Mouse (Mus musculus) ES-Bruce4 (cell line): Measurements from ENCODE around the gene Lyst.

Experiments used
- CTCF ChIP-seq: IDR thresholded peaks from one replicate; pipeline ENCODE4 v1.8.1; 2011; ENCODE audit warnings: low read depth, low read length
- EP300 ChIP-seq: IDR thresholded peaks from 2 replicates; pipeline ENCODE4 v1.6.1; 2011; ENCODE audit warnings: low read depth, low read length; ENCODE audit not compliant: insufficient read depth
- POLR2A ChIP-seq: IDR thresholded peaks from one replicate; pipeline ENCODE4 v1.8.1; 2011; ENCODE audit warnings: low read length; ENCODE audit not compliant: insufficient read depth

GRCm38 (mm10) chr13:13820234-13821123 lies 230.3 kb downstream of the Lyst start:
- no peak for TF ChIP-seq POLR2A
- no peak for TF ChIP-seq EP300
- TF ChIP-seq CTCF = no peak
